Mouse (Mus musculus) stomach, embryonic 15.5 days (tissue): Measurements from ENCODE around the gene Clcn6. TPM values are rescaled to one million over a fixed set of nuclear protein-coding genes. Genes with fewer than 3 reads are reported as not detected.

Experiments
- ATAC-seq: fragments of 200-750 bp; cut with Nextera tagmentation; 2 replicates; pipeline ENCODE4 v1.8.0; 2017; ENCODE audit warnings: low read depth, moderate number of reproducible peaks, moderate TSS enrichment; ENCODE audit not compliant: insufficient read depth, low FRiP score
- H3K27ac ChIP-seq: fragments of 300-500 bp; sonication (generic); 2 replicates; pipeline ENCODE4 v1.5.1; 2015; ENCODE audit warnings: mild to moderate bottlenecking, inconsistent platforms
- H3K27me3 ChIP-seq: fragments of 300-500 bp; sonication (generic); replicated peaks from 2 replicates; pipeline ENCODE4 v1.6.1; 2015; ENCODE audit warnings: inconsistent platforms
- H3K36me3 ChIP-seq: fragments of 300-500 bp; sonication (generic); 2 replicates; pipeline ENCODE4 v1.6.1; 2015; ENCODE audit warnings: inconsistent platforms
- H3K4me1 ChIP-seq: fragments of 300-500 bp; sonication (generic); 2 replicates; pipeline ENCODE4 v1.6.1; 2015; ENCODE audit warnings: inconsistent platforms
- H3K4me2 ChIP-seq: fragments of 300-500 bp; sonication (generic); 2 replicates; pipeline ENCODE4 v1.6.1; 2015; ENCODE audit warnings: mild to moderate bottlenecking, inconsistent platforms
- H3K4me3 ChIP-seq: fragments of 300-500 bp; sonication (generic); replicated peaks from 2 replicates; pipeline ENCODE4 v1.5.1; 2015; ENCODE audit warnings: inconsistent platforms
- H3K9ac ChIP-seq: fragments of 300-500 bp; sonication (generic); 2 replicates; pipeline ENCODE4 v1.6.1; 2015; ENCODE audit warnings: inconsistent platforms
- H3K9me3 ChIP-seq: fragments of 300-500 bp; sonication (generic); 2 replicates; pipeline ENCODE4 v1.6.1; 2016; ENCODE audit warnings: inconsistent platforms
- WGBS: fragments of 180-500 bp; shearing (Covaris S2); methylation state at CpG from one replicate; pipeline ENCODE4 v1.1.7; 2015; 5-methylcytosine and 5-hydroxymethylcytosine counted together
- polyA plus RNA-seq: library from polyadenylated mRNA; unstranded; fragments of >200 nt; fragmentation: Nextera tagmentation; extraction: Ambion mirVana; gene quantifications from 2 replicates; pipeline ENCODE4 v1.2.1, GENCODE M21; 2015

Gene Clcn6
- polyA plus RNA-seq, 1 experiment from 2014 or later = 5.1 TPM

- Histone ChIP-seq H3K27ac (no peak overlapping the region), H3K9me3 (no peaks in the 10 kb centered on the region), H3K27me3 (no peaks in the 10 kb centered on the region), H3K4me3 (no peak overlapping the region), H3K9ac (no peak overlapping the region), H3K4me2 (no peak overlapping the region), H3K36me3 (no peaks in the 10 kb centered on the region), H3K4me1 (peaks cover 5% of the 10 kb centered on the region; the same call in 1 of the 2 replicates)
- 83% methylated on average over 7 of the region's 7 CpGs for WGBS
- ATAC-seq = no peak
Measured at GRCm38 (mm10) chr4:148033858-148034410, 4.7 kb downstream of the Clcn6 start.

- Histone ChIP-seq H3K4me1 (no peaks in the 10 kb centered on the region), H3K4me2 (no peak overlapping the region)
- no peak for ATAC-seq
Measured at GRCm38 (mm10) chr4:148030506-148030905, 8.1 kb downstream of the Clcn6 start.

GRCm38 (mm10) chr4:148029297-148029696 is 9.3 kb downstream of the Clcn6 start:
- Histone ChIP-seq H3K4me2 (no peak overlapping the region), H3K9ac (no peak overlapping the region), H3K9me3 (no peaks in the 10 kb centered on the region), H3K4me3 (no peak overlapping the region), H3K27me3 (no peaks in the 10 kb centered on the region), H3K4me1 (no peaks in the 10 kb centered on the region), H3K36me3 (peaks cover 14% of the 10 kb centered on the region; the same call in 1 of the 2 replicates), H3K27ac (no peak overlapping the region)
- WGBS = 90% methylated on average over 7 of the region's 7 CpGs
- ATAC-seq = no peak

More at GRCm38 (mm10) chr4:148030506-148030905, 8.1 kb downstream of the Clcn6 start:
- H3K9ac ChIP-seq = no peak overlapping the region
- no peaks in the 10 kb centered on the region for H3K27me3 ChIP-seq
- no peak overlapping the region for H3K4me3 ChIP-seq
- H3K27ac ChIP-seq = no peak overlapping the region
- no peaks in the 10 kb centered on the region for H3K9me3 ChIP-seq
- H3K36me3 ChIP-seq = 0 out of 2 replicates have a peak, but pooled peaks cover 7% of the 10 kb centered on the region
- 75% methylated on average over 5 of the region's 5 CpGs for WGBS

- Histone ChIP-seq H3K27me3 (no peaks in the 10 kb centered on the region), H3K4me1 (no peaks in the 10 kb centered on the region), H3K36me3 (peaks cover 28% of the 10 kb centered on the region), H3K9ac (no peak overlapping the region), H3K4me2 (no peak overlapping the region), H3K4me3 (no peak overlapping the region), H3K9me3 (no peaks in the 10 kb centered on the region), H3K27ac (no peak overlapping the region)
- 92% methylated on average over 3 of the region's 3 CpGs for WGBS
- ATAC-seq = no peak
Measured at GRCm38 (mm10) chr4:148024003-148024402, 14.6 kb downstream of the Clcn6 start.

- Histone ChIP-seq H3K27ac (no peak overlapping the region), H3K27me3 (no peaks in the 10 kb centered on the region), H3K4me1 (no peaks in the 10 kb centered on the region), H3K9me3 (no peaks in the 10 kb centered on the region), H3K4me3 (no peak overlapping the region), H3K9ac (no peak overlapping the region), H3K4me2 (no peak overlapping the region), H3K36me3 (peaks cover 47% of the 10 kb centered on the region)
- no peak for ATAC-seq
- 87% methylated on average over 2 of the region's 2 CpGs for WGBS
Measured at GRCm38 (mm10) chr4:148018410-148018809, 20.2 kb downstream of the Clcn6 start.

- Histone ChIP-seq H3K9me3 (no peaks in the 10 kb centered on the region), H3K4me2 (no peak overlapping the region), H3K27ac (no peak overlapping the region), H3K4me3 (no peak overlapping the region), H3K36me3 (peaks cover 57% of the 10 kb centered on the region), H3K27me3 (no peaks in the 10 kb centered on the region), H3K4me1 (no peaks in the 10 kb centered on the region), H3K9ac (no peak overlapping the region)
- ATAC-seq = no peak
- 84% methylated on average over 3 of the region's 3 CpGs for WGBS
Measured at GRCm38 (mm10) chr4:148016981-148017380, 21.6 kb downstream of the Clcn6 start.

- Histone ChIP-seq H3K9ac (no peak overlapping the region), H3K27ac (no peak overlapping the region), H3K27me3 (no peaks in the 10 kb centered on the region), H3K4me2 (no peak overlapping the region), H3K9me3 (no peaks in the 10 kb centered on the region), H3K4me3 (no peak overlapping the region), H3K4me1 (no peaks in the 10 kb centered on the region), H3K36me3 (peaks cover 69% of the 10 kb centered on the region)
- no peak for ATAC-seq
- WGBS = 86% methylated on average over 10 of the region's 10 CpGs
Measured at GRCm38 (mm10) chr4:148015418-148015817, 23.2 kb downstream of the Clcn6 start.

- no peaks in the 10 kb centered on the region for H3K4me1 ChIP-seq
- WGBS = 84% methylated on average over 4 of the region's 4 CpGs
- no peak for ATAC-seq
- H3K9me3 ChIP-seq = no peaks in the 10 kb centered on the region
- peaks cover 75% of the 10 kb centered on the region for H3K36me3 ChIP-seq
- no peaks in the 10 kb centered on the region for H3K27me3 ChIP-seq
- H3K27ac ChIP-seq = no peak overlapping the region
- H3K4me2 ChIP-seq = no peak overlapping the region
- H3K4me3 ChIP-seq = no peak overlapping the region
- no peak overlapping the region for H3K9ac ChIP-seq
Measured at GRCm38 (mm10) chr4:148012216-148012615, 26.4 kb downstream of the Clcn6 start.

GRCm38 (mm10) chr4:148011332-148011731 is 27.3 kb downstream of the Clcn6 start:
- H3K4me2 ChIP-seq = no peak overlapping the region
- 79% methylated on average over 3 of the region's 3 CpGs for WGBS

GRCm38 (mm10) chr4:148009641-148010040 is 29.0 kb downstream of the Clcn6 start:
- no peak overlapping the region for H3K9ac ChIP-seq
- no peak overlapping the region for H3K4me2 ChIP-seq
- no peaks in the 10 kb centered on the region for H3K4me1 ChIP-seq
- H3K4me3 ChIP-seq = no peak overlapping the region
- H3K36me3 ChIP-seq = peaks cover 65% of the 10 kb centered on the region
- 93% methylated on average over 2 of the region's 2 CpGs for WGBS
- no peak overlapping the region for H3K27ac ChIP-seq
- H3K27me3 ChIP-seq = no peaks in the 10 kb centered on the region
- no peak for ATAC-seq
- no peaks in the 10 kb centered on the region for H3K9me3 ChIP-seq

More at GRCm38 (mm10) chr4:148011332-148011731, 27.3 kb downstream of the Clcn6 start:
- Histone ChIP-seq H3K27me3 (no peaks in the 10 kb centered on the region), H3K9me3 (no peaks in the 10 kb centered on the region), H3K36me3 (peaks cover 69% of the 10 kb centered on the region), H3K9ac (no peak overlapping the region), H3K4me1 (no peaks in the 10 kb centered on the region), H3K4me3 (no peak overlapping the region), H3K27ac (no peak overlapping the region)
- no peak for ATAC-seq

- no peak for ATAC-seq
- Histone ChIP-seq H3K4me2 (no peak overlapping the region), H3K27me3 (no peaks in the 10 kb centered on the region), H3K4me1 (no peaks in the 10 kb centered on the region), H3K27ac (no peak overlapping the region), H3K36me3 (peaks cover 55% of the 10 kb centered on the region), H3K4me3 (no peak overlapping the region), H3K9me3 (no peaks in the 10 kb centered on the region), H3K9ac (no peak overlapping the region)
- WGBS = 71% methylated on average over 4 of the region's 4 CpGs
Measured at GRCm38 (mm10) chr4:148008412-148008811, 30.2 kb downstream of the Clcn6 start.

GRCm38 (mm10) chr4:148004361-148004760 is 34.3 kb downstream of the Clcn6 start:
- no peaks in the 10 kb centered on the region for H3K4me1 ChIP-seq
- no peak overlapping the region for H3K4me2 ChIP-seq
- ATAC-seq = no peak
- H3K36me3 ChIP-seq = peaks cover 25% of the 10 kb centered on the region
- no peak overlapping the region for H3K27ac ChIP-seq
- H3K27me3 ChIP-seq = no peaks in the 10 kb centered on the region
- no peak overlapping the region for H3K4me3 ChIP-seq
- no peak overlapping the region for H3K9ac ChIP-seq
- WGBS = 89% methylated on average over 7 of the region's 7 CpGs
- H3K9me3 ChIP-seq = no peaks in the 10 kb centered on the region

- no peaks in the 10 kb centered on the region for H3K4me1 ChIP-seq
- WGBS = 44% methylated on average over 8 of the region's 8 CpGs
- H3K4me3 ChIP-seq = no peak overlapping the region
- ATAC-seq = no peak
- H3K9me3 ChIP-seq = no peaks in the 10 kb centered on the region
- no peak overlapping the region for H3K4me2 ChIP-seq
- H3K27me3 ChIP-seq = no peaks in the 10 kb centered on the region
- H3K27ac ChIP-seq = no peak overlapping the region
- no peak overlapping the region for H3K9ac ChIP-seq
- H3K36me3 ChIP-seq = peaks cover 8% of the 10 kb centered on the region; the same call in 1 of the 2 replicates
Measured at GRCm38 (mm10) chr4:148001866-148002265, 36.8 kb downstream of the Clcn6 start.
